Mouse (Mus musculus) hindbrain, embryonic 14.5 days (tissue): ENCODE measurements around the gene Mad1l1. TPM values are rescaled to one million over a fixed set of nuclear protein-coding genes. Genes with fewer than 3 reads are reported as not detected.

Experiments used
- ATAC-seq: fragments of 200-750 bp; cut with Nextera tagmentation; 2 replicates; pipeline ENCODE4 v1.8.0; 2017; ENCODE audit warnings: moderate number of reproducible peaks, mild to moderate bottlenecking, moderate TSS enrichment, moderate library complexity; ENCODE audit not compliant: low FRiP score
- DNase-seq: peaks from one replicate; pipeline ENCODE4 v3.0.0-alpha.2; 2015; ENCODE audit warnings: low spot score
- H3K27ac ChIP-seq: fragments of 300-500 bp; sonication (generic); 2 replicates; pipeline ENCODE4 v1.5.1; 2014; ENCODE audit warnings: mild to moderate bottlenecking, moderate library complexity
- H3K27me3 ChIP-seq: fragments of 300-500 bp; sonication (generic); 2 replicates; pipeline ENCODE4 v1.6.1; 2014; ENCODE audit warnings: mild to moderate bottlenecking, low read length, mixed read lengths; ENCODE audit not compliant: control insufficient read depth, insufficient read depth
- H3K36me3 ChIP-seq: fragments of 300-500 bp; sonication (generic); replicated peaks from 2 replicates; pipeline ENCODE4 v1.6.1; 2014; ENCODE audit not compliant: control insufficient read depth, insufficient read depth
- H3K4me1 ChIP-seq: fragments of 300-500 bp; sonication (generic); replicated peaks from 2 replicates; pipeline ENCODE4 v1.6.1; 2014; ENCODE audit warnings: antibody characterized with exemption, low read length, mixed read lengths; ENCODE audit not compliant: control insufficient read depth, insufficient read depth
- H3K4me2 ChIP-seq: fragments of 300-500 bp; sonication (generic); replicated peaks from 2 replicates; pipeline ENCODE4 v1.6.1; 2014; ENCODE audit warnings: mild to moderate bottlenecking, moderate library complexity
- H3K4me3 ChIP-seq: fragments of 300-500 bp; sonication (generic); replicated peaks from 2 replicates; pipeline ENCODE4 v1.5.1; 2014; ENCODE audit warnings: mild to moderate bottlenecking, low read length
- H3K9ac ChIP-seq: fragments of 300-500 bp; sonication (generic); 2 replicates; pipeline ENCODE4 v1.6.1; 2014
- H3K9me3 ChIP-seq: fragments of 300-500 bp; sonication (generic); 2 replicates; pipeline ENCODE4 v1.6.1; 2016; ENCODE audit warnings: low read length; ENCODE audit not compliant: control insufficient read depth
- WGBS: fragments of 180-500 bp; shearing (Covaris S2); extraction: QIAGEN DNeasy Blood & Tissue Kit; methylation state at CpG from one replicate; pipeline ENCODE4 v1.1.7; 2014; 5-methylcytosine and 5-hydroxymethylcytosine counted together
- polyA plus RNA-seq: library from polyadenylated mRNA; unstranded; fragments of >200 nt; fragmentation: Nextera tagmentation; extraction: Ambion mirVana; gene quantifications from 2 replicates; pipeline ENCODE4 v1.2.1, GENCODE M21; 2014

The Mad1l1 gene
- polyA plus RNA-seq, 1 experiment from 2014 or later: 28.3 TPM

- no peak for DNase-seq
- no peak for ATAC-seq
- Histone ChIP-seq H3K4me1 (no peaks in the 10 kb centered on the region), H3K9ac (no peak overlapping the region), H3K4me3 (no peak overlapping the region), H3K4me2 (no peak overlapping the region), H3K36me3 (no peaks in the 10 kb centered on the region), H3K9me3 (no peaks in the 10 kb centered on the region), H3K27me3 (no peaks in the 10 kb centered on the region), H3K27ac (no peak overlapping the region)
- WGBS: 28% methylated on average over 2 of the region's 2 CpGs
Measured at GRCm38 (mm10) chr5:140151871-140152270, 169.5 kb downstream of the Mad1l1 start.

- Histone ChIP-seq H3K4me1 (no peaks in the 10 kb centered on the region), H3K9me3 (no peaks in the 10 kb centered on the region), H3K36me3 (no peaks in the 10 kb centered on the region), H3K9ac (no peak overlapping the region), H3K27me3 (no peaks in the 10 kb centered on the region), H3K4me2 (no peak overlapping the region), H3K27ac (no peak overlapping the region), H3K4me3 (no peak overlapping the region)
- 76% methylated on average over 2 of the region's 2 CpGs for WGBS
- ATAC-seq (no peak), DNase-seq (no peak)
Measured at GRCm38 (mm10) chr5:140151180-140151579, 170.2 kb downstream of the Mad1l1 start.

- WGBS: 81% methylated on average over 2 of the region's 2 CpGs
- Histone ChIP-seq H3K36me3 (no peaks in the 10 kb centered on the region), H3K27me3 (no peaks in the 10 kb centered on the region), H3K9ac (no peak overlapping the region), H3K4me2 (no peak overlapping the region), H3K9me3 (no peaks in the 10 kb centered on the region), H3K4me1 (no peaks in the 10 kb centered on the region), H3K27ac (no peak overlapping the region), H3K4me3 (no peak overlapping the region)
- no peak for ATAC-seq
- no peak for DNase-seq
Measured at GRCm38 (mm10) chr5:140150694-140151093, 170.7 kb downstream of the Mad1l1 start.

GRCm38 (mm10) chr5:140150136-140150535 lies 171.2 kb downstream of the Mad1l1 start:
- WGBS: 95% methylated on average over 5 of the region's 5 CpGs

GRCm38 (mm10) chr5:140149298-140149697 lies 172.1 kb downstream of the Mad1l1 start:
- DNase-seq (no peak), ATAC-seq (no peak)
- Histone ChIP-seq H3K4me1 (no peaks in the 10 kb centered on the region), H3K4me2 (no peak overlapping the region), H3K4me3 (no peak overlapping the region), H3K36me3 (no peaks in the 10 kb centered on the region), H3K27me3 (no peaks in the 10 kb centered on the region), H3K9ac (no peak overlapping the region), H3K9me3 (no peaks in the 10 kb centered on the region), H3K27ac (no peak overlapping the region)
- 83% methylated on average over 4 of the region's 4 CpGs for WGBS

More at GRCm38 (mm10) chr5:140150136-140150535, 171.2 kb downstream of the Mad1l1 start:
- H3K9me3 ChIP-seq: no peaks in the 10 kb centered on the region
- DNase-seq: no peak
- no peak overlapping the region for H3K9ac ChIP-seq
- no peak for ATAC-seq
- no peak overlapping the region for H3K4me3 ChIP-seq
- no peaks in the 10 kb centered on the region for H3K27me3 ChIP-seq
- no peaks in the 10 kb centered on the region for H3K4me1 ChIP-seq
- H3K36me3 ChIP-seq: no peaks in the 10 kb centered on the region
- H3K27ac ChIP-seq: no peak overlapping the region
- H3K4me2 ChIP-seq: no peak overlapping the region

GRCm38 (mm10) chr5:140143541-140143940 lies 177.8 kb downstream of the Mad1l1 start:
- H3K9me3 ChIP-seq: no peaks in the 10 kb centered on the region
- no peaks in the 10 kb centered on the region for H3K4me1 ChIP-seq
- DNase-seq (no peak), ATAC-seq (no peak)
- H3K27me3 ChIP-seq: no peaks in the 10 kb centered on the region
- no peak overlapping the region for H3K4me2 ChIP-seq
- no peak overlapping the region for H3K4me3 ChIP-seq
- no peak overlapping the region for H3K27ac ChIP-seq
- H3K9ac ChIP-seq: no peak overlapping the region
- 83% methylated on average over 2 of the region's 2 CpGs for WGBS
- no peaks in the 10 kb centered on the region for H3K36me3 ChIP-seq

- 84% methylated on average over 4 of the region's 4 CpGs for WGBS
- no peak overlapping the region for H3K27ac ChIP-seq
- ATAC-seq: no peak
- H3K36me3 ChIP-seq: no peaks in the 10 kb centered on the region
- no peak overlapping the region for H3K4me2 ChIP-seq
- H3K27me3 ChIP-seq: no peaks in the 10 kb centered on the region
- no peak for DNase-seq
- H3K9me3 ChIP-seq: no peaks in the 10 kb centered on the region
- no peak overlapping the region for H3K4me3 ChIP-seq
- peaks cover 8% of the 10 kb centered on the region; the same call in 1 of the 2 replicates for H3K4me1 ChIP-seq
- H3K9ac ChIP-seq: no peak overlapping the region
Measured at GRCm38 (mm10) chr5:140141336-140141735, 180.0 kb downstream of the Mad1l1 start.

GRCm38 (mm10) chr5:140140214-140140613 lies 181.1 kb downstream of the Mad1l1 start:
- Histone ChIP-seq H3K36me3 (no peaks in the 10 kb centered on the region), H3K27me3 (no peaks in the 10 kb centered on the region), H3K4me2 (no peak overlapping the region), H3K9me3 (no peaks in the 10 kb centered on the region), H3K4me3 (no peak overlapping the region), H3K27ac (no peak overlapping the region), H3K4me1 (peaks cover 14% of the 10 kb centered on the region; the same call in 1 of the 2 replicates), H3K9ac (no peak overlapping the region)
- DNase-seq: peak; percentile 69
- no peak; the same call in 1 of the 2 replicates for ATAC-seq

- WGBS: 78% methylated on average over 8 of the region's 8 CpGs
- no peak for DNase-seq
- H3K27ac ChIP-seq: no peak overlapping the region
Measured at GRCm38 (mm10) chr5:140135734-140136625, 185.4 kb downstream of the Mad1l1 start.

More at GRCm38 (mm10) chr5:140135734-140136625, 185.4 kb downstream of the Mad1l1 start:
- Histone ChIP-seq H3K4me2 (no peak overlapping the region), H3K9me3 (no peaks in the 10 kb centered on the region), H3K27me3 (no peaks in the 10 kb centered on the region), H3K4me3 (no peak overlapping the region), H3K9ac (no peak overlapping the region), H3K4me1 (peaks cover 14% of the 10 kb centered on the region; the same call in 1 of the 2 replicates), H3K36me3 (no peaks in the 10 kb centered on the region)
- ATAC-seq: no peak
